ENCODE assay signal across 7 mouse cellular contexts in the genomic region with DNA sequence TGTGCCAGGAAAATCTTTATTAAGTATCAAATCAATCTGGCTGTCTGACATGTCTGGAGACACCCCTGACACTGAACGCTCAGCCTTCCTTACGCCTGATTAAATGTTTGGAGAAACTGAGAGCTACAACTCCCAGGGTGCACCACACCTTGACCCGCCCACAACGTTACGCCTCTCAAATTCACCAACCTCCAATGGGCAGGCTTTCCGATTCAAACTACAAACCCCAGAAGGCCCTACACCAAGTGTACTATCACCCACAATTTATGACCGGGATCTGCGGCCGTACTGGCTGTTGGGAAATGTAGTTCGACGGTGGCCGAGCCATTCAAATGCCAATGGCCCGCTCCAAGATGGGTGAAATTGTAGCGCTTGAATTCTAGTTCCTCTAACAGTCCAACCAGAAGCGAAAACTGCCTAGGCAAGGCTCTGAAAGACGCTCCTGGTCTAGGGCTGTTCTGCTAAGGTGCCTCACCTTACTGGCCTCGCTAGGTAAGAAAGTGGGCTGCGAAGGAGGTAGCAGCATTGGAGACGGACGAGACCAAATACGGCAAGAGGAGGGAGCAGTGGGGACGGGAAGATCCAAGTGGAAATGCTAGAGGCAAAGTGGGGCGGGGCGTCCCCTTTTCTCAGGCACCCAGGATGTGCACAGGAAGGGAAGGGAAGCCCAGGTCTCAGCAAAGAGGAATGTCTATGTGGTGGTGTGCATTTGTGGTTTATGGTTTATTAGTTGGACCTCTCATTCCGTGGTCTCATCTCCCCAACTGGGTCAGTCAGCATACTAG. TPM values are rescaled to one million over a fixed set of nuclear protein-coding genes. Genes with fewer than 3 reads are reported as not detected.
A peak's percentile ranks its signal among the peaks of the same experiment; 100 is the strongest.
DNase-seq lines count a peak whose midpoint lies in the region; ATAC-seq lines count a peak whose summit lies in the region.

A gene (plus strand): TSS at position 305 of the 785 bp plus-strand sequence.

- H3K27ac ChIP-seq in embryonic facial prominence, embryonic 12.5 days = peak within 1 kb of the TSS; percentile 80
- H3K27ac ChIP-seq in limb, embryonic 11.5 days (replicated peaks; ENCODE audit: low read depth, low read length) = no peak within 1 kb of the TSS
- H3K27ac ChIP-seq in midbrain, embryonic 14.5 days (replicated peaks; ENCODE audit: low read depth, low read length) = peak within 1 kb of the TSS; percentile 94

- peaks cover 24% of the 10 kb centered on the region for H3K36me3 ChIP-seq in embryonic facial prominence, embryonic 12.5 days
- peaks cover 4% of the 10 kb centered on the region; the same call in 1 of the 2 replicates for H3K36me3 ChIP-seq in limb, embryonic 11.5 days (ENCODE audit: control insufficient read depth, insufficient read depth, low read length)
- peaks cover 24% of the 10 kb centered on the region for H3K36me3 ChIP-seq in midbrain, embryonic 14.5 days (ENCODE audit: control insufficient read depth, insufficient read depth, low read length)

- under 1% methylated on average over 25 of the region's 25 CpGs for WGBS in embryonic facial prominence, embryonic 12.5 days
- under 1% methylated on average over 25 of the region's 25 CpGs for WGBS in limb, embryonic 11.5 days
- under 1% methylated on average over 25 of the region's 25 CpGs for WGBS in midbrain, embryonic 14.5 days

- H3K9ac ChIP-seq in embryonic facial prominence, embryonic 12.5 days = peak within 1 kb of the TSS; percentile 52
- H3K9ac ChIP-seq in limb, embryonic 11.5 days (ENCODE audit: low read length) = peak within 1 kb of the TSS; percentile 68
- H3K9ac ChIP-seq in midbrain, embryonic 14.5 days (replicated peaks; ENCODE audit: low read length) = peak within 1 kb of the TSS; percentile 62

- peak; percentile 83 for DNase-seq in adrenal gland, postnatal 25 days
- peak; percentile 100 for DNase-seq in heart, adult 11 months
- DNase-seq in kidney, adult 18-20 months = peak; percentile 97
- peak; percentile 95 for DNase-seq in limb, embryonic 11.5 days (ENCODE audit: low spot score)
- DNase-seq in midbrain, embryonic 14.5 days = peak; percentile 97
- DNase-seq in spleen, adult 18-20 months = peak; percentile 83 to 84

- no peaks in the 10 kb centered on the region for H3K9me3 ChIP-seq in embryonic facial prominence, embryonic 12.5 days
- H3K9me3 ChIP-seq in limb, embryonic 11.5 days (ENCODE audit: control insufficient read depth, low read length) = no peaks in the 10 kb centered on the region
- H3K9me3 ChIP-seq in midbrain, embryonic 14.5 days (ENCODE audit: control insufficient read depth, low read length) = no peaks in the 10 kb centered on the region

- ATAC-seq in embryonic facial prominence, embryonic 12.5 days (ENCODE audit: insufficient number of reproducible peaks, insufficient read depth, low FRiP score, low TSS enrichment) = peak; percentile 99
- peak; percentile 99 for ATAC-seq in limb, embryonic 11.5 days (ENCODE audit: insufficient number of reproducible peaks, low FRiP score, low TSS enrichment, low read depth)
- peak; percentile 99 for ATAC-seq in midbrain, embryonic 14.5 days (ENCODE audit: low FRiP score, low TSS enrichment)

- H3K4me3 ChIP-seq in embryonic facial prominence, embryonic 12.5 days = peak within 1 kb of the TSS; percentile 66
- peak within 1 kb of the TSS; percentile 60 for H3K4me3 ChIP-seq in limb, embryonic 11.5 days (ENCODE audit: low read depth, low read length)
- H3K4me3 ChIP-seq in midbrain, embryonic 14.5 days (replicated peaks; ENCODE audit: low read depth, low read length) = peak within 1 kb of the TSS; percentile 72

- H3K27me3 ChIP-seq in embryonic facial prominence, embryonic 12.5 days = no peaks in the 10 kb centered on the region
- no peaks in the 10 kb centered on the region for H3K27me3 ChIP-seq in limb, embryonic 11.5 days (ENCODE audit: control insufficient read depth, insufficient read depth, low read length)
- no peaks in the 10 kb centered on the region for H3K27me3 ChIP-seq in midbrain, embryonic 14.5 days (ENCODE audit: control insufficient read depth, insufficient read depth, low read length)

- peak within 1 kb of the TSS; percentile 66 for H3K4me2 ChIP-seq in embryonic facial prominence, embryonic 12.5 days (replicated peaks)
- peak within 1 kb of the TSS; percentile 57 for H3K4me2 ChIP-seq in limb, embryonic 11.5 days (ENCODE audit: low read depth, severe bottlenecking)
- H3K4me2 ChIP-seq in midbrain, embryonic 14.5 days (ENCODE audit: low read length) = peak within 1 kb of the TSS; percentile 64

- peaks cover 10% of the 10 kb centered on the region for H3K4me1 ChIP-seq in embryonic facial prominence, embryonic 12.5 days
- no peaks in the 10 kb centered on the region for H3K4me1 ChIP-seq in limb, embryonic 11.5 days (ENCODE audit: control insufficient read depth, insufficient read depth, low read length)
- H3K4me1 ChIP-seq in midbrain, embryonic 14.5 days (ENCODE audit: control insufficient read depth, insufficient read depth, low read length) = peaks cover 15% of the 10 kb centered on the region

RNA-seq across cellular contexts. Expression of the gene that starts here (rescaled TPM):
- total RNA-seq in adrenal gland, postnatal 25 days (2021) = 52.1 and 53.4 TPM in 2 replicates
- 32.6 and 34.7 TPM in 2 replicates for polyA plus RNA-seq in embryonic facial prominence, embryonic 12.5 days (2016; fragmentation: Nextera tagmentation; extraction: Ambion mirVana)
- 37.1 and 37.4 TPM in 2 replicates for polyA plus RNA-seq in limb, embryonic 11.5 days (2014; fragmentation: Nextera tagmentation; extraction: Ambion mirVana)
- polyA plus RNA-seq in midbrain, embryonic 14.5 days (2014; fragmentation: Nextera tagmentation; extraction: Ambion mirVana) = 25.1 and 35.9 TPM in 2 replicates
